Mouse (Mus musculus) thymus, postnatal 14 days (tissue): ENCODE data around the gene Cfap73.
A peak's percentile ranks its signal among the peaks of the same experiment; 100 is the strongest.

Experiments used
- DNase-seq: peaks from one replicate; pipeline ENCODE4 v3.0.0; 2021

The Cfap73 gene

DNA sequence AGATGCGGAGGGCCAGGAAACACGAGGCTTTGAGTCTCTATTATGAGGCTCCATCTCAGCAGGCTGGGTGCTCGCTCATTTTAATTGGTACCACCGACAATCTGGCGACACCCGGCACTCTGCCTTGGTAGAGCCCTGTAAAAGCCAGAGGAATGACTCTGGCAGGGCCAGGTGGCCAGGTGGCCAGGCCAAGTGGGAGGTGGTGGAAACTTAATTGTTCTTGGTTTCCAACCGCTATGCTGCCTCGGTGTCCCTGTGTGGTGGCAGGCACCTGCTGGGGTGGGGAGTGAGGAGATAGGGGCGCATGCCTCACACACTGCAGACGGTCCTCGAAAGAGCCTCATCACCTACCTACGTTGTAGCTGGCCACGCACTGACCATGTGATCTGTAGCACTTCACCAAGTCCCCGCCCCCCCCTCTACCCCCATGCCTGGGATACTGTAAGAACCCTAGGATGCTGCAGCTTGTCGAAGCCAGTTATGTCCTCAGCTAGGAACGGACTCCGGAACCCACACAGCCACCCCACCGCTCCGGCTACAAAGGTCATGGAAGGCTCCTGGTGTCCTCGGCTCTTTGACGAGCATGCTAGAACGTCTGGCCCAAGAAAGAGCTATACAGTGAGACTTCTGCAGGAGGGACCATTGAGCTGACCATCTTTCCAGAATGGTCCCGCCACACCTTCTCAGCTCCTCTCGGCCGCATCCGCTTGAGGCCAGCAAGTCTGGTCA, 54.0 kb downstream of the Cfap73 start:
- DNase-seq: peak; percentile 66

DNA sequence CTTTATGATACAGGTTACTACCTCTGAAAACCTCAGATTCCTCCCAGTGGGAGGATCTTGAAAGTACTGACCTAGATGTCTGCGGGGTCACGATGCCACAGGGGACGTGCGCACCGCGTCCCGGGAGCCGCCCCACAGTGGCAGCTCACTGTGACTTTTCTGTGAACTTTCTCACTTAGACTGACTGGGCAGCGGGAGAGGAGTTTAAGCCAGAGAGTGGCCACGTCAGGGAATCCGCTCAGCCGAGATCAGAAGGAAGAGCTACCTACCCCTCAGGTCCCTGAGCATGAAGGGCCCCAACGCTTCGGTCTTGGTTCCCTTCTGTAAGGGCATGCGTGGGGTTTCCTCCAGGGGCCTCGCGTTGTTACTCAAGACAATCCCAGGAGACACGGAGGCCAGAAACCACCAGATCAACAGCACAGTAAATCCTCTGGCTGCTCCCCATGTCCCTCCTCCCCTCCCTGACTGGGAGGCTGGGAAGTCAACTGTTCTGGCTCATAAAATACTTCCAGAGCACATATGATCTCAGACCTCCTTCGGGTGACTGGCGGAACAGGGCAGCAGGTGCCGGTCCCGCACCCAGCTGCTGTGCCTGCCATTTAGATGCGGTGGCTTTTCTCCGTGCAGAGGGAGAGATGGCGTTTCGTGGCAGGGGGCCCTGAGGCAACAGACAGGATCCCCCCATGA, 54.7 kb downstream of the Cfap73 start:
- peak; percentile 66 for DNase-seq

DNA sequence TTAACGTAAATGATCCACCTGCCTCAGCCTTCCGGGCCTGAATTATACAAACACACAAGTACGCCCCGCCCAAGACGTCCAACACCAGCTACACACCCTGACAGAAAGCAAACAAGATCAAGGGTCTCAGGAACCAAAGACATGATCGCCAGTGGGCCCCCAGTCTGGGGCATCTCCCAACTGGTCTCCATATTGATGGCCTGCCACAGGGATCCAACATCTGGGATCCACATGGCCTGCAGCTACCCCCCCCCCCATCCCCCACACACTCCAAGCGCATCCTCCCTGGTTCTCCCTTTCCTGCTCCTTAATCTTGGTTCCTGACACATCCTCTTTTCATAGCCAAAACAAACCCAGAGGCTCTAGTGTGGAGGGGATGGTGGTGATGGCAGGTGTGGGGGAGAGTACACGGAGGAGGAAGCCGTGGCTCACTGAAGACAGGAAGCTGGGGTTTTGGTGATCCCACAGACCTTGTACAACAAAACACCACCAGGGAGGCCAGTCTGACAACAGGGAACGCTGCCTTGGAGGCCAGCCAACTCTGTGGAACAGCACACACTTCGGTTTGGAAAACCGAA, 55.4 kb downstream of the Cfap73 start:
- DNase-seq: peak; percentile 87
